Mouse (Mus musculus): ENCODE measurements around the gene Aqp9. TPM values are rescaled to one million over a fixed set of nuclear protein-coding genes. Genes with fewer than 3 reads are reported as not detected.

Aqp9 gene
- total and polyA plus RNA-seq, 3 experiments = 64.8 to 76.1 TPM; not detected in 1

- Histone ChIP-seq H3K27ac (ENCODE audit: control insufficient read depth, low read depth, low read length) (no peak overlapping the region), H3K4me1 (ENCODE audit: control insufficient read depth in 1 of 2, insufficient read depth in 2 of 2, low read length in 2 of 2) (0 out of 4 replicates have a peak, but pooled peaks cover 0 to 7% of the 10 kb centered on the region in 2 experiments), H3K9me3 (replicated peaks; ENCODE audit: insufficient read depth, low read length) (no peaks in the 10 kb centered on the region), H3K4me3 (ENCODE audit: control insufficient read depth in 1 of 2, insufficient read depth in 1 of 2, low read depth in 2 of 2, low read length in 2 of 2) (no peak overlapping the region), H3K27me3 (ENCODE audit: control insufficient read depth in 1 of 2, insufficient read depth in 2 of 2, low read length in 2 of 2) (peaks cover 0 to 8% of the 10 kb centered on the region in 2 experiments; a peak in 3 of 4 replicates), H3K36me3 (ENCODE audit: control insufficient read depth in 1 of 2, insufficient read depth in 2 of 2, low read length in 2 of 2) (peaks cover 0 to 5% of the 10 kb centered on the region in 2 experiments; a peak in 2 of 4 replicates), H3K9ac (ENCODE audit: control insufficient read depth, low read depth, low read length, poor library complexity, severe bottlenecking) (no peak overlapping the region), H3K79me2 (ENCODE audit: control insufficient read depth, insufficient read depth, low read length, poor library complexity) (no peaks in the 10 kb centered on the region)
- TF ChIP-seq BHLHE40 (IDR thresholded peaks at IDR 0.05; ENCODE audit: borderline replicate concordance, low read depth, low read length) (no peak), UBTF (IDR thresholded peaks at IDR 0.05; ENCODE audit: borderline replicate concordance, insufficient read depth, low read depth, low read length) (no peak)
- DNase-seq (ENCODE audit: low read depth, low spot score) = no peak
Measured at GRCm38 (mm10) chr9:71213636-71214035, 45.2 kb upstream of the Aqp9 start.

GRCm38 (mm10) chr9:71210870-71211269, 42.4 kb upstream of the Aqp9 start:
- Histone ChIP-seq H3K9me3 (replicated peaks; ENCODE audit: insufficient read depth, low read length) (no peaks in the 10 kb centered on the region), H3K79me2 (ENCODE audit: control insufficient read depth, insufficient read depth, low read length, poor library complexity) (no peaks in the 10 kb centered on the region), H3K9ac (ENCODE audit: control insufficient read depth, low read depth, low read length, poor library complexity, severe bottlenecking) (no peak overlapping the region), H3K4me3 (ENCODE audit: control insufficient read depth in 1 of 2, insufficient read depth in 1 of 2, low read depth in 2 of 2, low read length in 2 of 2) (no peak overlapping the region), H3K27me3 (ENCODE audit: control insufficient read depth in 1 of 2, insufficient read depth in 2 of 2, low read length in 2 of 2) (no peaks in the 10 kb centered on the region), H3K36me3 (ENCODE audit: control insufficient read depth in 1 of 2, insufficient read depth in 2 of 2, low read length in 2 of 2) (peaks cover 0 to 5% of the 10 kb centered on the region in 2 experiments; a peak in 2 of 4 replicates), H3K4me1 (ENCODE audit: control insufficient read depth in 1 of 2, insufficient read depth in 2 of 2, low read length in 2 of 2) (0 out of 4 replicates have a peak, but pooled peaks cover 0 to 7% of the 10 kb centered on the region in 2 experiments), H3K27ac (ENCODE audit: control insufficient read depth, low read depth, low read length) (no peak overlapping the region)
- TF ChIP-seq ETS1 (IDR thresholded peaks at IDR 0.05; ENCODE audit: low read depth, low read length) (no peak), TCF12 (IDR thresholded peaks at IDR 0.05; ENCODE audit: low read depth, low read length) (no peak), KAT2A (conservative IDR thresholded peaks at IDR 0.05; ENCODE audit: low read depth, low read length) (no peak), ZC3H11A (IDR thresholded peaks at IDR 0.05; ENCODE audit: low read depth, low read length) (no peak; the same call in 1 of the 2 replicates), CHD1 (IDR thresholded peaks at IDR 0.05; ENCODE audit: low read depth, low read length) (no peak), RAD21 (IDR thresholded peaks at IDR 0.05; ENCODE audit: low read depth, low read length) (peak; percentile 78), MYC (IDR thresholded peaks at IDR 0.05; ENCODE audit: low read depth, low read length) (no peak), E2F4 (IDR thresholded peaks at IDR 0.05; ENCODE audit: borderline replicate concordance, low read depth, low read length) (no peak), UBTF (IDR thresholded peaks at IDR 0.05; ENCODE audit: borderline replicate concordance, insufficient read depth, low read depth, low read length) (no peak), POLR2AphosphoS2 (IDR thresholded peaks at IDR 0.05; ENCODE audit: low read length) (no peak), HCFC1 (IDR thresholded peaks at IDR 0.05; ENCODE audit: low read depth, low read length) (no peak), ZKSCAN1 (IDR thresholded peaks at IDR 0.05; ENCODE audit: low read depth, low read length) (no peak), MXI1 (IDR thresholded peaks at IDR 0.05; ENCODE audit: low read depth, low read length) (no peak), EP300 (IDR thresholded peaks at IDR 0.05; ENCODE audit: low read depth in 1 of 2, low read length in 2 of 2) (no peak), CTCF (IDR thresholded peaks at IDR 0.05 in 2 of 3, conservative IDR thresholded peaks at IDR 0.05 in 1 of 3; ENCODE audit: control insufficient read depth in 1 of 3, insufficient read depth in 1 of 3, low read depth in 2 of 3, low read length in 3 of 3, poor library complexity in 1 of 3, severe bottlenecking in 1 of 3) (peak; percentile 76 to 85 (median 77)), GATA1 (IDR thresholded peaks at IDR 0.05; ENCODE audit: low read depth, low read length) (0 out of 2 replicates have a peak, but pooled peaks have one; percentile 29), POLR2A (IDR thresholded peaks at IDR 0.05; ENCODE audit: control insufficient read depth in 1 of 2, insufficient read depth in 1 of 2, low read depth in 1 of 2, low read length in 2 of 2, poor library complexity in 1 of 2) (no peak), MAX (IDR thresholded peaks at IDR 0.05; ENCODE audit: low read length) (no peak), MAFK (IDR thresholded peaks at IDR 0.05; ENCODE audit: borderline replicate concordance, low read depth, low read length) (no peak), NRF1 (IDR thresholded peaks at IDR 0.05; ENCODE audit: insufficient read depth, low read depth, low read length, poor library complexity, severe bottlenecking) (no peak), NELFE (IDR thresholded peaks at IDR 0.05; ENCODE audit: low read depth, low read length) (no peak), CHD2 (IDR thresholded peaks at IDR 0.05; ENCODE audit: low read length) (no peak), GABPA (IDR thresholded peaks at IDR 0.05; ENCODE audit: low read depth, low read length) (no peak), USF1 (IDR thresholded peaks at IDR 0.05; ENCODE audit: low read depth, low read length) (no peak), ZNF384 (IDR thresholded peaks at IDR 0.05; ENCODE audit: low read depth, low read length) (no peak), POLR2AphosphoS5 (IDR thresholded peaks at IDR 0.05; ENCODE audit: borderline replicate concordance, low read depth, low read length) (no peak), SMC3 (IDR thresholded peaks at IDR 0.05; ENCODE audit: low read depth, low read length) (peak; percentile 64)
- peak; percentile 75 for DNase-seq (ENCODE audit: low read depth, low spot score)

All from MEL (cell line).